Mouse (Mus musculus) monocyte, adult 2 months (primary cell): ENCODE measurements at regions not wholly inside any gene's neighbourhood (a gene's known extent, or its start where the extent isn't known, plus 50 kb on each side); places are given as distances from the start of the nearest gene placed in this dataset.

Experiments
- DNase-seq, 2 experiments: peaks; one replicate each; pipeline ENCODE4 v3.0.0; 2022; ENCODE audit warnings: low spot score in 2 of 2, low read depth in 1 of 2

DNA sequence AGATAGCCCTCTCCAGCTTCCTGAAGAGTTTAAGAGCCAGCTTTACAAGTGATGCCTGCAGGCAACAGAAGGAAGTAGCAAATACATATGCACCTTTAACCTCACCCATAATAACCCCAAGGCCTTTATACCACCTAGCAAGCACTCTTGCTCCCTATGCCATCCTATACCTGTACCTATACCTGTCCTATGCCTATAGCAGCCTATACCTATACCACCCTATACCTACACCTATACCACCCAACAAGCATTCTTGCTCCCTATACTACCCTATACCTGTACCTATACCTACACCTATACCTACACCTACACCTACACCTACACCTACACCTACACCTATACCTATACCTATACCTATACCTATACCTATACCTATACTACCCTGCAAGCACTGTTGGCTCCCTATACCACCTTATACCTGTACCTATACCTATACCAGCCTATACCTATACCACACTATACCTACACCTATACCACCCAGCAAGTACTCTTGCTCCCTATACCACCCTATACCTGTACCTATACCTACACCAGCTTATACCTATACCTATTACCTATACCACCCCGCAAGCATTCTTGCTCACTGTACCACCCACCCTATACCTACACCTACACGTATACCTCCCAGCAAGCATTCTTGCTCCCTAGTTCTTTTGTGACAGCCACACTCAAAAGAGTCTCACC lies 120.9 kb downstream of the Mycn start:
- DNase-seq: no peak

DNA sequence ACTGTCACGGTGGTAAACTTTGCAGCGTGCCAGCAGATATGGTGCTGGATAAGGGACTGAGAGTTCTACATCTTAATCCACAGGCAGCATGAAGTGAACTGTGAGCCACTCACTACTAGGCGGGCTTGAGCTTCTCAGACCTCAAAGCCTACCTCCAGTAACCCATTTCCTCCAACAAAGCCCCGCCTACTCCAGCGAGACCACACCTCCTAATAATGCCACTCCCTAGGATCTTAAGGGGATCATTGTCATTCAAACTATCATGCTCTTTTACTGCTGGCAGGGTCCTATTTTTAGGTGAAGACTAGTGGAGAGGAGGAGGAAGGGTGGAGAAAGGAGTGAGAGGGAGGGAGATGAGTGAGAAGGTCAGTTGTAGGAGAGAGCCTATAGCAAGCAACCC lies 122.0 kb downstream of the Mycn start:
- DNase-seq: no peak

DNA sequence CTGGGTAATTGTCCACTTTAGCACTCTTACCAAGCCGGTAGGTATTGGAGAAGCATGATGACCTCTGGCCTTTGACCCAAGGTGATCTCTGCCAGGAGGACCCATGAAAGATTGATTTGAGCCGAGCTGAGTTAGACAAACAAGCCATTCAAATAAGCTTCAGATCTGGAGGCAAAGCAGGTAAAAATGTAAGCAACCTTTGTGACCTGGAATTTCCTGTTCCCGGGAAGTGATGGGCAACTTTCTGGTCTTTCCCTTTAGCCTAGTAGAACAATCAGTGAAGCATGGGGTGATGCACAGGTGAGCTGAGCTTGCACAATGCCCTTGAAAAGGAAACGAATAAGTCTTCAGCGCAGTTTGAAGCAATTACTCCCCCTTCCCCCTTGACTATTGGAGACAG lies 127.0 kb downstream of the Mycn start:
- DNase-seq: no peak

GRCm38 (mm10) chr12:12812873-12813272 lies 128.8 kb downstream of the Mycn start:
- DNase-seq: no peak

- DNase-seq: no peak
These were observed 130.8 kb downstream of the Mycn start for GRCm38 (mm10) chr12:12810943-12811342.

- DNase-seq: no peak
These were observed 131.4 kb downstream of the Mycn start for GRCm38 (mm10) chr12:12810159-12810885.

DNA sequence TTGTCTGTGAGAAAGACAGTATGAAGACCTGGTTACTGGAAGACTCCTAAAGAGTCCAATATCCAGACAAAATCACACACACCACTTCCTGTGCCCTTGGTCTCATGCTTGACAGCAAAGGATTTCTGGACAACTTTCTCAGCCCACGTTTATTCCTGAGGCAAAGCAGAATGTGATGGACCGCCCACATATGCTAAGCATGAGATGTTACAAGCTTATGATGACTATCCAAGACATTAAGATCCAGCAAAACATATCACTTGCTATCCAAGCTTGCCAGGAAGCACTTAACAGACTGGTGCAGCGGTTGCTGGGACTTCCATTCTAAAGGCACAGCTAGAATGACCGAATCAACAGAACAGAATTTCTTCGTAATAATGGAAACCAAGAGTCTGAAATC lies 133.6 kb downstream of the Mycn start:
- no peak for DNase-seq

DNA sequence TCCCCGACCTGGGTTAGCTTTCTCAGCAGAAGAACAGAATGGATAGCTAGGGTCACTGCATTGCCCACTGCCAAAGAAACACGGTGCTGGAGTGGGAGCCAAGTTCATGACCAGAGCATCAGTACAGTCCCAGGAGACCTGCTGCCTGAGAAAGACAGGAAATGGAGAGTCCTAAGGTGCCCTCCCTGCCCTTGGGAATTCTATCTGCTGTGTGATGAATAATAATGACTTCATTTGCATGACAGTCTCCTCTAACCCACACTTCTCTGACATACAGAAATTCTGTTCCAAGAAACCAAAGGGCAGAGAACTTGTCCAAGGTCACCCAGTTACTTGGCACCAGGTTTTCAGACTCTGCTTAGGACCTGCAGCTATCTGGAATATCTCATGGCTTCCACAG lies 138.1 kb downstream of the Mycn start:
- DNase-seq: no peak

DNA sequence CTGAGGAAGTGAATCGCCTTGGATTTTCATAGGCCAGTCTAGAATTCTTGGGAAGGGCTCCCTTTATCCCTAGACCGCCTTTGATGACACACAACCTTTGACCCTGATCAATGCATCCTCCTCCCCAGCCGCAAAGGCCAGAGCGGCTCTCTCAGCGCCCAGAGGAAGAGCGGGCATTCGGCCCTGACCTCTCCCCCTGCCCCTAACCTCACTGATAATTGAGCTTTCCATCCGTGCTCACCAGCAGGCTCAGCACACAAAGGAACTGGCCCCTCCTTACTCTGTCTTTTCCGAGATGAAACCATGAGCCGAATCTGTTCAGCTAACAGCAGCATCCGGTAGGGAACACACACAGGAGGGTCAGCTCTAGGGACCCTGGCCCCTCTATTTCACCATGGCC lies 139.3 kb downstream of the Mycn start:
- DNase-seq: no peak

GRCm38 (mm10) chr12:12801700-12802099 lies 140.0 kb downstream of the Mycn start:
- no peak for DNase-seq

DNA sequence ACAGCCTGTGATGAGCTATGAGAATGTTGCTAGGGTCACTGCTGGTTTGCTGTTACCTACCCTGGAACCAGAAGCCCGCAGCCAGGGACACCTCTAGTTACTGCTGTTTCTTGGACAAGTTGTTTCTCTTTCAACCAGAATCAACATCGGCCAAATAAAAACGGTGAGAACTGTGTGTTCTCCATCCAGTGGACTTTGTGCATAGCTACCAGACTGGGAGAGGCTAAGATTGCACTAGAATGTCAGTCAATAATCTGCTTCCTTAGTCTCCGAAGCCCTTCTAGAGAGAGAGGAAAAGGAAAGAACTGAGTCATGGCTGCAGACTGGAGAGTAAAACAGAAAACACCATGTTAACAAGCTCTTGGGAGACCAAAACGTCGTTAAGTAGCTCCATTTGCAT lies 141.6 kb downstream of the Mycn start:
- DNase-seq: no peak

GRCm38 (mm10) chr12:12789052-12789451 lies 152.7 kb downstream of the Mycn start:
- no peak for DNase-seq

DNA sequence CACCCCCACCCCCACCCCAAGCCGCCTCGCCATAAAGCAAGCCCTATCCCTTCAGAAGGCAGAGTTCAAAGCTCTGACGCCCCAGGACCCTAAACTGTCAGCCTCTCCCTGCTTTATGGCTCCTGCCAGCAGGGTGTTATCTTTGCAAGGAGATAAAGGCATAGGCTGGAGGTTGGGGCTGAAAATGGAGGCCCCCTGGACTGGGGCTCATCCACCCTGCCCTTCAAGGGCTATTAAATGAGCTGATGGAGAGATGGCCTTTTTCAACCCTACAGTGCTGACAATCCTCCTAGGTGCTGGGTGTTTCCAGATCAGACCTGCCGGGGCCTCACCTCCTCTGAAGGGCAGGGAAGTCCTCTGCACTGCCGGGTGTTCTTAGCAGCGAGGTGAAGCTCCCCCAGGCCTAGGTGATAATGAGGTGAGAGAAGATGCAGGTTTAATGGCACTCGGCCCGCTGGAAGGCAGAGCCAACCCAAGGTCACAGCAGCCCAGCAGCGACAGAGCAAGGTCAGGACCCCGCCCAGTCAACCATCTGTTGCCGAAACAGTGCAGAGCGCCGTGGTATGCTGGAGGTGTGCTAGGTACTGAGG lies 153.4 kb downstream of the Mycn start:
- no peak for DNase-seq

- no peak for DNase-seq
These were observed 154.0 kb downstream of the Mycn start for GRCm38 (mm10) chr12:12787608-12788262.

- DNase-seq: no peak
These were observed 154.6 kb downstream of the Mycn start for GRCm38 (mm10) chr12:12787161-12787560.

DNA sequence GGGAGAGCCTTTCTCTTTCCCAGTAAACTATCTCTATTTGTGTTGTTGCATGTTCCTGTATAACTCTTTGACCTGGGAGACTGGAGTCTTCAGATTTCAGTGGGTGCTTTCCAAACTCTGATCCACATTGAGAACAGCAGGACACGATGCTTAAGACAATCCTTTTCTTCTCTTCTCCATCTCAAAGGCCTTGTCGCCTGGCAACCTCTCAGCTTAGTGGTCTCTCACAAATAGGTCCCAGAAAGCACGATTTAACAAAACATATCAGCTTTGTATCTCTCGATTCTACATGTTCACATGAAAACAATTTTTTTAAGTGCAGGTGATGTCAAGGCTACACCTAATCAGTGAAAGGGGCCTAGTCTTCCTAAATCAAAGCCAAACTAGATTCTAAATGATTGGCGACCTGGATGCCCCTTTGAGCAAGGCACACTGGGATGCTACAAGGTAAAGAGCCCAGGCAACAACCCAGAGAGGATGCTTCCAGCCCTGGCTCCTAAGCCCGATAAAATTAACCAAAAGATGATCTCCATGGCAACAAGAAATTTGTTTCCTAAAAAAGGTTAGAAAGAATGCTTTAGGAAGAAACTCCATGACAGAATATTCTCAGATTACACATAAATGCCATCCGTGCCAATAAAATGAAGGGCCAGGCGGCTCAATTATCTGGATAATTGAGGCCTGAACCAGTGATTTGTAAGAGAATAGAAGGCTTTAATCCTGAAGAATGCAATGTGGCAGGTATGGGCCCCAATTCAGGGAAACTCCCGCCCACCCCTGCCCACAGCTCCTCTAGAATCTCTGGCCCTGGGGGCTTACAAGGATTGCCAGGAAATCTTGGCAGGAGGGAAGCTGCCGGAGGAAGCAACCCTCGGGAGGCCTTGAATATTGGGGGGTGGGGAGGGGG lies 157.8 kb downstream of the Mycn start:
- no peak for DNase-seq

DNA sequence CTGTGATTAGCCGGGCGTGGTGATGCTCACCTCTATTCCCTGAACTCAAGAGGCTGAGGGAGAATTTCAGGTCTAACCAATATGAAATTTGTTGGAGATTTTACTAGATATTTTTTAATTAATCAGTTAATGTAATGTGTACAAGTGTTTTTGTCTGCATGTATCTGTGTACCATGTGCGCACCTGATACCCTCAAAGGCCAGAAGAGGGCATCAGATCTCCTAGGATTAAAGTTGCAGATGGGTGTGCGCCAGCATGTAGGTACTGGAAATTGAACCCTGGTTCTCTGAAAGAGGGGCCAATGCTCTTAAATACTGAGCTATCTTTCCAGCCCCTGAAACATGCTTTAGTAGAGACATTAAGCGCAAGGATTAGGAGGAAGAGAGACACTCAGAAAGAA lies 160.2 kb downstream of the Mycn start:
- DNase-seq: no peak

DNA sequence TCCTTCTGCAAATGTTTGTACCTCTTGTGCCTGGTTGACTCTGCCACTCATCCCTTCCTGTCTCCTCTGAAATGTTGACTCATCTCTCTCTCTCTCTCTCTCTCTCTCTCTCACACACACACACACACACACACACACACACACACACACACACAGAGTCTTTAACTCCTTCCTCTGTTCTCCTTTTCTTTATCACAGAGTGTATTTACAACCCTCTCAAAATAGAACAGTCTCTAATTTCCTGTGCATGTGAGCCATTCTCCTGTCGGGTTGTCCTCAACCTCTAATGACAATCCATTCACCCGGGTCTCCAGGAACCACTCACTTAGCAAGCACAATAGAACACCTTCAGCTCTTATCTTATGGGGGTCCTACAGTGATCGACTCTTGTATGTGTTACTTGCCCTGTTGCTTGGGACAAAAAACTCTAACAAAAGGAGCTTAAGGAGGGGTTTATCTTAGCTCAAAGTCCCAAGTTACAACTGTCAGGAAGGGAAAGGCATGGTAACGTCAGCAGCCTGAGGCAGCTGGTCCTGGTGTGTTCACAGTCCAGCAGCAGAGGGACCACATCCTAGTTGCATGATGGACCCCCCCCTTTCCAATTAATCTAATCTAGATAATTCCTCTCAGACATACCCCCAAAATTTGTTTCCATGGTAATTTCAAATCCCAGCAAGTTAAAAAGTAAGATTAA lies 163.0 kb downstream of the Mycn start:
- DNase-seq: no peak

GRCm38 (mm10) chr12:12777422-12777821 lies 164.3 kb downstream of the Mycn start:
- DNase-seq: no peak

DNA sequence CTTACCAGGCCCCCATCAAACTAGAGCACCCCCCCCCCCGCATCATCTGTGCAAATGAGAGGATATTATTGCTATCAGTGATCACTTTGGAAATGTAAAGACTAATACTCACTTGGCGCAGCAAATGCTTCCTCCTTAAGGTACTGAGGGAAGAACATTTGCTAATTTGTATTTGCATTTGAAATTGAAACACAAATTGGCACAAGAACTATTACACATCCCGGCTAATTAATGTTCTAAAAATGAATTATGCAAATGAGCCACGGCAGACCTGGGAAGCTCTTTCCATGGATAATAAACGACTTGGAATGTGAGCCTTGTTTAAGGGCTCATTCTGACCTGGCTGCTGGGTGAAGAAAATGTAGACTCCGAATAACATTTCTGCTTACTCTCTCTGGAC lies 164.9 kb downstream of the Mycn start:
- no peak for DNase-seq
